Mouse (Mus musculus) MEL (cell line): ENCODE results near the gene Tmtc2. TPM values are rescaled to one million over a fixed set of nuclear protein-coding genes. Genes with fewer than 3 reads are reported as not detected.

Experiments used
- DNase-seq: peaks from one replicate; pipeline ENCODE4 v3.0.0; 2011; ENCODE audit warnings: low read depth, low spot score
- H3K27ac ChIP-seq: 2 replicates; pipeline ENCODE4 v1.5.1; 2012; ENCODE audit warnings: low read depth, mild to moderate bottlenecking, control low read depth, low read length, moderate library complexity; ENCODE audit not compliant: control insufficient read depth
- H3K27me3 ChIP-seq, 2 experiments: fragments of 150-350 bp in 1 of 2; sonication (generic) in 1 of 2; 2 replicates each; pipeline ENCODE4 v1.6.1; 2012; ENCODE audit warnings: low read length in 2 of 2, mild to moderate bottlenecking in 2 of 2, improper control_type of control experiment in 1 of 2, moderate library complexity in 1 of 2; ENCODE audit not compliant: insufficient read depth in 2 of 2, control insufficient read depth in 1 of 2
- H3K36me3 ChIP-seq, 2 experiments: 2 replicates each; pipeline ENCODE4 v1.6.1; 2012 to 2014; ENCODE audit warnings: low read length in 2 of 2, improper control_type of control experiment in 1 of 2, inconsistent platforms in 1 of 2, mild to moderate bottlenecking in 1 of 2; ENCODE audit not compliant: insufficient read depth in 2 of 2, control insufficient read depth in 1 of 2
- H3K4me1 ChIP-seq, 2 experiments: fragments of 150-350 bp in 1 of 2; sonication (generic) in 1 of 2; 2 replicates each; pipeline ENCODE4 v1.6.1; 2012; ENCODE audit warnings: low read length in 2 of 2, improper control_type of control experiment in 1 of 2, mild to moderate bottlenecking in 1 of 2; ENCODE audit not compliant: insufficient read depth in 2 of 2, control insufficient read depth in 1 of 2
- H3K4me3 ChIP-seq, 2 experiments: fragments of 150-350 bp in 1 of 2; sonication (generic) in 1 of 2; 2 replicates each; pipeline ENCODE4 v1.5.1; 2012; ENCODE audit warnings: low read depth in 2 of 2, low read length in 2 of 2, mild to moderate bottlenecking in 2 of 2, moderate library complexity in 2 of 2, control low read depth in 1 of 2, improper control_type of control experiment in 1 of 2; ENCODE audit not compliant: control insufficient read depth in 1 of 2, insufficient read depth in 1 of 2
- H3K79me2 ChIP-seq: 2 replicates; pipeline ENCODE4 v1.6.1; 2012; ENCODE audit warnings: mild to moderate bottlenecking, low read length, moderate library complexity; ENCODE audit not compliant: control insufficient read depth, poor library complexity, insufficient read depth
- H3K9ac ChIP-seq: 2 replicates; pipeline ENCODE4 v1.6.1; 2012; ENCODE audit warnings: low read depth, mild to moderate bottlenecking, control low read depth, low read length, moderate library complexity; ENCODE audit not compliant: control insufficient read depth, poor library complexity, severe bottlenecking
- H3K9me3 ChIP-seq: fragments of 150-350 bp; sonication (generic); replicated peaks from 2 replicates; pipeline ENCODE4 v1.6.1; 2012; ENCODE audit warnings: mild to moderate bottlenecking, low read length, improper control_type of control experiment, moderate library complexity; ENCODE audit not compliant: insufficient read depth
- CHD1 ChIP-seq: IDR thresholded peaks from 2 replicates; pipeline ENCODE4 v1.6.1; 2012; ENCODE audit warnings: low read depth, mild to moderate bottlenecking, inconsistent platforms, low read length, improper control_type of control experiment
- E2F4 ChIP-seq: IDR thresholded peaks from 2 replicates; pipeline ENCODE4 v1.6.1; 2011; ENCODE audit warnings: low read depth, low read length, improper control_type of control experiment, borderline replicate concordance
- EP300 ChIP-seq, 2 experiments: IDR thresholded peaks; 2 replicates each; pipeline ENCODE4 v1.6.1; 2011; ENCODE audit warnings: improper control_type of control experiment in 2 of 2, low read length in 2 of 2, low read depth in 1 of 2, mild to moderate bottlenecking in 1 of 2
- ETS1 ChIP-seq: IDR thresholded peaks from 2 replicates; pipeline ENCODE4 v1.6.1; 2012; ENCODE audit warnings: low read depth, mild to moderate bottlenecking, inconsistent platforms, low read length, improper control_type of control experiment, moderate library complexity
- GATA1 ChIP-seq: IDR thresholded peaks from 2 replicates; pipeline ENCODE4 v1.6.1; 2011; ENCODE audit warnings: low read depth, low read length, improper control_type of control experiment
- JUND ChIP-seq: IDR thresholded peaks from 2 replicates; pipeline ENCODE4 v1.6.1; 2011; ENCODE audit warnings: low read depth, mild to moderate bottlenecking, improper control_type of control experiment, low read length
- MEF2A ChIP-seq: IDR thresholded peaks from 2 replicates; pipeline ENCODE4 v1.6.1; 2014; ENCODE audit warnings: low read depth, mild to moderate bottlenecking, inconsistent platforms, low read length, improper control_type of control experiment; ENCODE audit not compliant: poor library complexity, insufficient replicate concordance, severe bottlenecking; ENCODE audit errors: extremely low read depth
- MXI1 ChIP-seq: IDR thresholded peaks from 2 replicates; pipeline ENCODE4 v1.6.1; 2011; ENCODE audit warnings: mild to moderate bottlenecking, low read depth, low read length, improper control_type of control experiment
- NELFE ChIP-seq: IDR thresholded peaks from 2 replicates; pipeline ENCODE4 v1.6.1; 2011; ENCODE audit warnings: low read depth, low read length, improper control_type of control experiment
- POLR2A ChIP-seq, 2 experiments: IDR thresholded peaks; 2 replicates each; pipeline ENCODE4 v1.6.1; 2011 to 2012; ENCODE audit warnings: low read length in 2 of 2, mild to moderate bottlenecking in 2 of 2, control low read depth in 1 of 2, improper control_type of control experiment in 1 of 2, low read depth in 1 of 2, moderate library complexity in 1 of 2; ENCODE audit not compliant: control insufficient read depth in 1 of 2, insufficient read depth in 1 of 2, poor library complexity in 1 of 2
- POLR2AphosphoS2 ChIP-seq: IDR thresholded peaks from 2 replicates; pipeline ENCODE4 v1.6.1; 2011; ENCODE audit warnings: low read length, improper control_type of control experiment
- RCOR1 ChIP-seq: IDR thresholded peaks from 2 replicates; pipeline ENCODE4 v1.6.1; 2012; ENCODE audit warnings: low read depth, mild to moderate bottlenecking, inconsistent platforms, low read length, improper control_type of control experiment
- TAL1 ChIP-seq: IDR thresholded peaks from 2 replicates; pipeline ENCODE4 v1.6.1; 2012; ENCODE audit warnings: mild to moderate bottlenecking, inconsistent platforms, low read length, moderate library complexity, mixed read lengths
- TBP ChIP-seq: IDR thresholded peaks from 2 replicates; pipeline ENCODE4 v1.8.0; 2011; ENCODE audit warnings: low read depth, low read length, improper control_type of control experiment
- TCF12 ChIP-seq: IDR thresholded peaks from 2 replicates; pipeline ENCODE4 v1.6.1; 2014; ENCODE audit warnings: low read depth, mild to moderate bottlenecking, inconsistent platforms, low read length, improper control_type of control experiment, moderate library complexity
- USF2 ChIP-seq, 2 experiments: IDR thresholded peaks; 2 replicates each; pipeline ENCODE4 v1.6.1; 2011 to 2012; ENCODE audit warnings: improper control_type of control experiment in 2 of 2, low read length in 2 of 2, borderline replicate concordance in 1 of 2, inconsistent platforms in 1 of 2, low read depth in 1 of 2, mild to moderate bottlenecking in 1 of 2; ENCODE audit not compliant: insufficient read depth in 1 of 2
- ZC3H11A ChIP-seq: IDR thresholded peaks from 2 replicates; pipeline ENCODE4 v1.6.1; 2012; ENCODE audit warnings: low read depth, mild to moderate bottlenecking, inconsistent platforms, low read length, improper control_type of control experiment
- ZMIZ1 ChIP-seq: IDR thresholded peaks from 2 replicates; pipeline ENCODE4 v1.6.1; 2012; ENCODE audit warnings: low read depth, mild to moderate bottlenecking, inconsistent platforms, low read length, improper control_type of control experiment, moderate library complexity
- polyA plus RNA-seq, 2 experiments: library from polyadenylated mRNA; stranded (reverse) in 1 of 2; unstranded in 1 of 2; fragments of >175 nt in 1 of 2; fragments of >200 nt in 1 of 2; gene quantifications; 2 replicates each; pipeline versions ENCODE4 v1.2.1 to v1.2.4; 2012; ENCODE audit warnings: low replicate concordance in 2 of 2, low read depth in 1 of 2; ENCODE audit not compliant: insufficient read length in 2 of 2, insufficient read depth in 1 of 2, missing spikeins in 1 of 2
- total RNA-seq: library from RNA; depleted of rRNA; stranded (reverse); fragments of 300-350 nt; gene quantifications from 2 replicates; pipeline ENCODE4 v1.2.3, GENCODE M21; 2012

Gene Tmtc2
- total and polyA plus RNA-seq, 3 experiments = not detected

- no peaks in the 10 kb centered on the region for H3K79me2 ChIP-seq
- H3K9me3 ChIP-seq = no peaks in the 10 kb centered on the region
- H3K9ac ChIP-seq = no peak overlapping the region
- TF ChIP-seq CHD1 (no peak), E2F4 (no peak), POLR2A (IDR thresholded peaks at IDR 0.05; ENCODE audit: control insufficient read depth in 1 of 2, insufficient read depth in 1 of 2, low read depth in 1 of 2, low read length in 2 of 2, poor library complexity in 1 of 2) (no peak), ETS1 (peak; percentile 45), RCOR1 (peak; percentile 65), TCF12 (peak; percentile 67), EP300 (IDR thresholded peaks at IDR 0.05; ENCODE audit: low read depth in 1 of 2, low read length in 2 of 2) (peak in 1 of 2 experiments; percentile 48; a peak in 1 of 4 replicates)
- H3K4me1 ChIP-seq = no peaks in the 10 kb centered on the region
- DNase-seq = peak; percentile 5
- no peaks in the 10 kb centered on the region for H3K36me3 ChIP-seq
- no peak overlapping the region for H3K27ac ChIP-seq
- no peaks in the 10 kb centered on the region for H3K27me3 ChIP-seq
- no peak overlapping the region for H3K4me3 ChIP-seq
These were observed 73.8 kb downstream of the Tmtc2 start for GRCm38 (mm10) chr10:105500482-105500881.

GRCm38 (mm10) chr10:105495248-105495647 lies 79.0 kb downstream of the Tmtc2 start:
- no peak for DNase-seq
- H3K36me3 ChIP-seq = no peaks in the 10 kb centered on the region
- H3K9ac ChIP-seq = no peak overlapping the region
- no peaks in the 10 kb centered on the region for H3K27me3 ChIP-seq
- no peaks in the 10 kb centered on the region for H3K4me1 ChIP-seq
- no peaks in the 10 kb centered on the region for H3K9me3 ChIP-seq
- H3K79me2 ChIP-seq = no peaks in the 10 kb centered on the region
- H3K27ac ChIP-seq = no peak overlapping the region
- TF ChIP-seq ETS1 (no peak), ZMIZ1 (no peak), POLR2A (IDR thresholded peaks at IDR 0.05; ENCODE audit: control insufficient read depth in 1 of 2, insufficient read depth in 1 of 2, low read depth in 1 of 2, low read length in 2 of 2, poor library complexity in 1 of 2) (no peak), POLR2AphosphoS2 (no peak), EP300 (IDR thresholded peaks at IDR 0.05; ENCODE audit: low read depth in 1 of 2, low read length in 2 of 2) (no peak), TBP (no peak), ZC3H11A (no peak)
- H3K4me3 ChIP-seq = no peak overlapping the region

DNA sequence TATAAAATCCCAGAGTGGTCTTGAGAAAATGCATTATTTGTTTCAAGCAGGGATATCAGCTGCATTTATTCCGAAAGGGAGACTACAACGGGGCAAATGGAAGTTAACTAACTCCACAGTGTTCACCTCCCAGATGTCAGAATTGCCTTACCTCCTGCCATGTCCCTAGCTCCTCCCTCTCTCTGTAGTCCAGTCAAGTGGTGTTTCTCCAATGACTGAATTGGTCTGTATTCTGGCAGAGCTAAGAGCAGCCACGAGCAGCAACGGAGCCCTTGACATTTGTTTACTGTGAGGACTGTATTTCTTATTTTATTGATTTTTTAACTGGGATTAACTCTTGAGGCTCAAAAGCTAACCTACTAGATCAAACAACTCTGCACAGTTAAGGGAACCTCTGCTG lies 81.8 kb downstream of the Tmtc2 start:
- Histone ChIP-seq H3K9me3 (no peaks in the 10 kb centered on the region), H3K27ac (no peak overlapping the region), H3K9ac (no peak overlapping the region), H3K4me3 (no peak overlapping the region), H3K4me1 (no peaks in the 10 kb centered on the region), H3K27me3 (no peaks in the 10 kb centered on the region), H3K79me2 (no peaks in the 10 kb centered on the region), H3K36me3 (no peaks in the 10 kb centered on the region)
- no peak for DNase-seq
- TF ChIP-seq ZMIZ1 = no peak
- TF ChIP-seq MEF2A = no peak
- TF ChIP-seq USF2 (IDR thresholded peaks at IDR 0.05; ENCODE audit: borderline replicate concordance in 1 of 2, insufficient read depth in 1 of 2, low read depth in 1 of 2, low read length in 2 of 2) = no peak
- no peak for TF ChIP-seq JUND
- no peak for TF ChIP-seq MXI1
- TF ChIP-seq NELFE = no peak
- no peak for TF ChIP-seq TAL1
- TF ChIP-seq GATA1 = no peak
